Mouse (Mus musculus) hindbrain, embryonic 13.5 days (tissue): ENCODE results near the gene Tmem248. TPM values are rescaled to one million over a fixed set of nuclear protein-coding genes. Genes with fewer than 3 reads are reported as not detected.
A peak's percentile ranks its signal among the peaks of the same experiment; 100 is the strongest.
"Not testable (repeated sequence)": the region's sequence is repeated elsewhere in the genome, so short reads cannot be mapped to it uniquely, and the experiment has no call there.

Experiments used
- ATAC-seq: fragments of 200-750 bp; cut with Nextera tagmentation; 2 replicates; pipeline ENCODE4 v1.8.0; 2017; ENCODE audit warnings: moderate TSS enrichment; ENCODE audit not compliant: low FRiP score
- H3K27ac ChIP-seq: fragments of 300-500 bp; sonication (generic); 2 replicates; pipeline ENCODE4 v1.5.1; 2015; ENCODE audit warnings: inconsistent platforms, mild to moderate bottlenecking, moderate library complexity
- H3K27me3 ChIP-seq: fragments of 300-500 bp; sonication (generic); 2 replicates; pipeline ENCODE4 v1.6.1; 2015; ENCODE audit warnings: mild to moderate bottlenecking, inconsistent platforms
- H3K36me3 ChIP-seq: fragments of 300-500 bp; sonication (generic); 2 replicates; pipeline ENCODE4 v1.6.1; 2015; ENCODE audit warnings: mild to moderate bottlenecking, inconsistent platforms
- H3K4me1 ChIP-seq: fragments of 300-500 bp; sonication (generic); replicated peaks from 2 replicates; pipeline ENCODE4 v1.6.1; 2015; ENCODE audit warnings: inconsistent platforms
- H3K4me2 ChIP-seq: fragments of 300-500 bp; sonication (generic); 2 replicates; pipeline ENCODE4 v1.6.1; 2015; ENCODE audit warnings: inconsistent platforms, mild to moderate bottlenecking, moderate library complexity
- H3K4me3 ChIP-seq: fragments of 300-500 bp; sonication (generic); 2 replicates; pipeline ENCODE4 v1.5.1; 2015; ENCODE audit warnings: mild to moderate bottlenecking, inconsistent platforms
- H3K9ac ChIP-seq: fragments of 300-500 bp; sonication (generic); 2 replicates; pipeline ENCODE4 v1.6.1; 2015; ENCODE audit warnings: mild to moderate bottlenecking, inconsistent platforms
- H3K9me3 ChIP-seq: fragments of 300-500 bp; sonication (generic); 2 replicates; pipeline ENCODE4 v1.6.1; 2016; ENCODE audit warnings: inconsistent platforms
- WGBS: fragments of 180-500 bp; shearing (Covaris S2); methylation state at CpG from one replicate; pipeline ENCODE4 v1.1.7; 2015; 5-methylcytosine and 5-hydroxymethylcytosine counted together
- polyA plus RNA-seq: library from polyadenylated mRNA; unstranded; fragments of >200 nt; fragmentation: Nextera tagmentation; extraction: Ambion mirVana; gene quantifications from 2 replicates; pipeline ENCODE4 v1.2.1, GENCODE M21; 2015

The Tmem248 gene
- polyA plus RNA-seq, 1 experiment from 2014 or later: 23.0 TPM

- Histone ChIP-seq H3K4me1 (peaks cover 34% of the 10 kb centered on the region), H3K9ac (peak overlapping the region; percentile 83), H3K4me2 (peak overlapping the region; percentile 76), H3K27me3 (no peaks in the 10 kb centered on the region), H3K36me3 (peaks cover 42% of the 10 kb centered on the region), H3K4me3 (peak overlapping the region; percentile 65), H3K9me3 (no peaks in the 10 kb centered on the region), H3K27ac (peak overlapping the region; percentile 87)
- WGBS: 18% methylated on average over 19 of the region's 19 CpGs
- no peak for ATAC-seq
Observed at GRCm38 (mm10) chr5:130254164-130255016, 37.5 kb downstream of the Tmem248 start.

- ATAC-seq: peak; percentile 91
- peaks cover 39% of the 10 kb centered on the region for H3K36me3 ChIP-seq
- peaks cover 34% of the 10 kb centered on the region for H3K4me1 ChIP-seq
- peak within 1 kb of the TSS; percentile 83 for H3K9ac ChIP-seq
- H3K27me3 ChIP-seq: no peaks in the 10 kb centered on the region
- under 1% methylated on average over 52 of the region's 52 CpGs for WGBS
- H3K4me2 ChIP-seq: peak within 1 kb of the TSS; percentile 76
- peak within 1 kb of the TSS; percentile 74 for H3K4me3 ChIP-seq
- peak within 1 kb of the TSS; percentile 87 for H3K27ac ChIP-seq
- H3K9me3 ChIP-seq: no peaks in the 10 kb centered on the region
Observed at GRCm38 (mm10) chr5:130255017-130255720, 38.3 kb downstream of the Tmem248 start, which contains the start of the genes Sbds and Tyw1. Sbds (minus strand) TSS chr5:130255530. Tyw1 (plus strand) TSS chr5:130255619.

- 33% methylated on average over 20 of the region's 20 CpGs for WGBS
- H3K4me3 ChIP-seq: peak overlapping the region; percentile 74
- not testable (repeated sequence) for H3K27ac ChIP-seq, H3K27me3 ChIP-seq, H3K9me3 ChIP-seq, H3K9ac ChIP-seq
- H3K36me3 ChIP-seq: peaks cover 31% of the 10 kb centered on the region
- peaks cover 34% of the 10 kb centered on the region for H3K4me1 ChIP-seq
- peak overlapping the region; percentile 76 for H3K4me2 ChIP-seq
- 0 out of 2 replicates have a peak, but pooled peaks have one; percentile 8 for ATAC-seq
Observed at GRCm38 (mm10) chr5:130255799-130256525, 39.1 kb downstream of the Tmem248 start.

GRCm38 (mm10) chr5:130256678-130257271 is 39.9 kb downstream of the Tmem248 start:
- Histone ChIP-seq H3K4me3 (peak overlapping the region; percentile 74), H3K9me3 (no peaks in the 10 kb centered on the region), H3K4me1 (peaks cover 34% of the 10 kb centered on the region), H3K27me3 (no peaks in the 10 kb centered on the region), H3K4me2 (peak overlapping the region; percentile 76), H3K27ac (peak overlapping the region; percentile 87), H3K36me3 (peaks cover 24% of the 10 kb centered on the region), H3K9ac (peak overlapping the region; percentile 82)
- ATAC-seq: peak; percentile 94
- WGBS: under 1% methylated on average over 25 of the region's 25 CpGs

GRCm38 (mm10) chr5:130257303-130257702 is 40.4 kb downstream of the Tmem248 start:
- peaks cover 34% of the 10 kb centered on the region for H3K4me1 ChIP-seq
- no peaks in the 10 kb centered on the region for H3K27me3 ChIP-seq
- H3K4me3 ChIP-seq: peak overlapping the region; percentile 74
- no peaks in the 10 kb centered on the region for H3K9me3 ChIP-seq
- H3K4me2 ChIP-seq: peak overlapping the region; percentile 76
- H3K36me3 ChIP-seq: peaks cover 20% of the 10 kb centered on the region
- peak overlapping the region; percentile 87 for H3K27ac ChIP-seq
- ATAC-seq: no peak
- WGBS: 12% methylated on average over 8 of the region's 8 CpGs
- H3K9ac ChIP-seq: peak overlapping the region; percentile 82

GRCm38 (mm10) chr5:130263454-130263853 is 46.6 kb downstream of the Tmem248 start:
- peaks cover 51% of the 10 kb centered on the region for H3K36me3 ChIP-seq
- no peak overlapping the region for H3K4me2 ChIP-seq
- H3K4me1 ChIP-seq: no peaks in the 10 kb centered on the region
- H3K27ac ChIP-seq: no peak overlapping the region
- WGBS: 81% methylated on average over 11 of the region's 11 CpGs
- no peak for ATAC-seq
- no peaks in the 10 kb centered on the region for H3K27me3 ChIP-seq
- no peaks in the 10 kb centered on the region for H3K9me3 ChIP-seq
- no peak overlapping the region for H3K4me3 ChIP-seq
- H3K9ac ChIP-seq: no peak overlapping the region

GRCm38 (mm10) chr5:130264433-130265005 is 47.6 kb downstream of the Tmem248 start:
- Histone ChIP-seq H3K27me3 (no peaks in the 10 kb centered on the region), H3K4me2 (no peak overlapping the region), H3K9ac (no peak overlapping the region), H3K4me3 (no peak overlapping the region), H3K27ac (no peak overlapping the region), H3K4me1 (no peaks in the 10 kb centered on the region), H3K36me3 (peaks cover 58% of the 10 kb centered on the region), H3K9me3 (no peaks in the 10 kb centered on the region)
- no peak for ATAC-seq
- WGBS: 93% methylated on average over 6 of the region's 6 CpGs

GRCm38 (mm10) chr5:130266651-130267050 is 49.8 kb downstream of the Tmem248 start:
- 89% methylated on average over 7 of the region's 7 CpGs for WGBS
- Histone ChIP-seq H3K27ac (no peak overlapping the region), H3K9ac (no peak overlapping the region), H3K4me2 (no peak overlapping the region), H3K4me3 (no peak overlapping the region), H3K36me3 (peaks cover 72% of the 10 kb centered on the region), H3K27me3 (no peaks in the 10 kb centered on the region), H3K4me1 (no peaks in the 10 kb centered on the region), H3K9me3 (no peaks in the 10 kb centered on the region)
- ATAC-seq: no peak

GRCm38 (mm10) chr5:130267316-130267715 is 50.4 kb downstream of the Tmem248 start:
- Histone ChIP-seq H3K4me2 (no peak overlapping the region), H3K27ac (no peak overlapping the region), H3K9me3 (no peaks in the 10 kb centered on the region), H3K4me1 (no peaks in the 10 kb centered on the region), H3K9ac (no peak overlapping the region), H3K27me3 (no peaks in the 10 kb centered on the region), H3K36me3 (peaks cover 77% of the 10 kb centered on the region), H3K4me3 (no peak overlapping the region)
- ATAC-seq: no peak
- 88% methylated on average over 1 of the region's 1 CpGs for WGBS

GRCm38 (mm10) chr5:130268976-130269375 is 52.1 kb downstream of the Tmem248 start:
- no peak overlapping the region for H3K4me3 ChIP-seq
- H3K27ac ChIP-seq: no peak overlapping the region
- peaks cover 76% of the 10 kb centered on the region for H3K36me3 ChIP-seq
- H3K4me2 ChIP-seq: no peak overlapping the region
- no peaks in the 10 kb centered on the region for H3K4me1 ChIP-seq
- no peak overlapping the region for H3K9ac ChIP-seq
- ATAC-seq: no peak
- H3K27me3 ChIP-seq: no peaks in the 10 kb centered on the region
- 90% methylated on average over 11 of the region's 11 CpGs for WGBS
- no peaks in the 10 kb centered on the region for H3K9me3 ChIP-seq

GRCm38 (mm10) chr5:130272344-130272743 is 55.5 kb downstream of the Tmem248 start:
- no peak overlapping the region for H3K9ac ChIP-seq
- H3K27me3 ChIP-seq: no peaks in the 10 kb centered on the region
- 91% methylated on average over 1 of the region's 1 CpGs for WGBS
- no peak overlapping the region for H3K27ac ChIP-seq
- no peak for ATAC-seq
- no peak overlapping the region for H3K4me3 ChIP-seq
- no peak overlapping the region for H3K4me2 ChIP-seq
- H3K36me3 ChIP-seq: peaks cover 81% of the 10 kb centered on the region
- H3K9me3 ChIP-seq: no peaks in the 10 kb centered on the region
- H3K4me1 ChIP-seq: no peaks in the 10 kb centered on the region
